Mouse (Mus musculus) spleen, postnatal 14 days (tissue): ENCODE measurements around the gene Napepld.
"Not testable (repeated sequence)": the region's sequence is repeated elsewhere in the genome, so short reads cannot be mapped to it uniquely, and the experiment has no call there.

Experiments
- DNase-seq, 2 experiments: peaks; one replicate each; pipeline ENCODE4 v3.0.0; 2021 to 2022; ENCODE audit warnings: low spot score in 2 of 2

The Napepld gene

DNA sequence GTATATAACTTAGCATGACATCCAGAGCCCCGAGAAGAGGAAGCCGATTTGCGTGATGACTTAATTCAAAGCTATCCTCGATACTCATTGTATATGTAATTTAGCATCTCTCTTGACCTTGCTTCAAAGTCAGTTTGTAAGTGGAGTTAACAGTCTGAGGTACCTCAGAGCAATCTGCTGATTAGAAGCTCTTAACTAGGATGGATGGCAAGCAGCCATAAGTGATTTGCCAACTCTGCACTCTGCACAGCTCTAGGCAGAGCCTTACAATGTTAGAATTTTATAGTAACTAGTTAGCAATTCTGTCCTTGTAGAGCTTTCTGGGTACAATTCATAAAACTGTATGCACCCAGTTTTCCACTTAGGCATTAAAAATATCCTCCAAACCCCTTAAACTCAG, 5.3 kb upstream of the Napepld start:
- no peak for DNase-seq

DNA sequence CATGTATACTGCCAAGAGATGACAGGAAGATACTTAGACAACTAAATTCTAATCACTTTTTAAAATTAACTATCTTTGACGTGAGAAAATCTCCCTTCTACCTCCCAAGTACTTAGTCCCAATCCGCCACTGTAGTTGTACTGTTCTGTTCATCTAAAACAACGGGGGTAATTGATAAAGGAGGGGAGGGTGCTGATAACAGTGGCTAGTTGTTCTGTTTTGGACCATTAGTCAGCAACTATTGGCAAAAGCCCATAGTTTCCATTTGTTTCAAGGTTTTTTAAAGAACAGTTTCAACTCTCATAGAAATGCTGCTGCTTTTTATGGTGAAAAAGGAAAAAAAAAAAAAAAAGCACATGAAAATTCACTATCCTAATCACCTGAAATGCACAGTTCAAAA, 2.5 kb upstream of the Napepld start:
- no peak for DNase-seq

DNA sequence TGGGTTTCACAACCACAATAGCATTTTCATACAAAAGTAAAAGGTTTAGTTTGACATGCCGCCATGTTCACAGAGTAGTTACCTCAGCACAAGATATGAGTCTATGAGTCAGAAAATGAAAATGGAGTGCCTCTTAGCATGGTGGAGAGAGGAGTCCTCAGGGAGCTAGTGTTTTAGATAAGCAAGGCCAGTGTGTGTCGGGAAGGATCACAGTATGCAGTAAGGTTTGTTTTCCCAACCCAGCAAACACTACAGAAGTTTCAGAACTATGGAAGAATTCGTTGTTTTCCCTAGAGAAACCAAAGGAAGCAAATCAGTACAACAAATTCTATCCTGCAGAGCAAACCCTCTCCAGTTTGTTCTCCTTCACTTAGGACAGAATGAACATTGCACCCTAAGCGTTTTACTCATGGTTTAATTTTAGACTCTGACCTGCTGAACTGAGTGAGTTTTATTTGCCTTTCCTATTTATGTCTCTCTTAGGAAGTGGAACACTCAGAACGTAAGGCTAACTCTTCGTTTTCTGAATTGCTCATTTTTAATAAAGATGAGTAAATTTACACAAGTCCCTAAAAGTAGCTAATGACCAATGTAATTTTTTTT, 1.8 kb upstream of the Napepld start:
- no peak for DNase-seq

DNA sequence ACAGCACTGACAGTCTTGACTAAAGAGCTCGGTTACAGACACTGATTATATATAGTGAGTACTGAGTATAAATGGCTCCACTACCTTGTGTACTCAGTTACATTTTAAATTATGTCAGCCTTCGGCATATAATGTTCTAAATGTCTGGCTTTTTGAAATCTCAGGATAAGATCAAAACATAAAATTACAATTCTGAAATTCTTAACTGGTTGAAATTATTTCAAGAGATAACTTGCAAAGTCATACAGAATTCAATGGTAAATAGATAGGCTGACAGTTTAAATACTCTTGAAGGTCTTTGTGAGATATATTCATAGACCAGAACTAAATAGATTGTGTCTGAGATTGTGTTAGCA, 791 bp upstream of the Napepld start:
- no peak for DNase-seq

DNA sequence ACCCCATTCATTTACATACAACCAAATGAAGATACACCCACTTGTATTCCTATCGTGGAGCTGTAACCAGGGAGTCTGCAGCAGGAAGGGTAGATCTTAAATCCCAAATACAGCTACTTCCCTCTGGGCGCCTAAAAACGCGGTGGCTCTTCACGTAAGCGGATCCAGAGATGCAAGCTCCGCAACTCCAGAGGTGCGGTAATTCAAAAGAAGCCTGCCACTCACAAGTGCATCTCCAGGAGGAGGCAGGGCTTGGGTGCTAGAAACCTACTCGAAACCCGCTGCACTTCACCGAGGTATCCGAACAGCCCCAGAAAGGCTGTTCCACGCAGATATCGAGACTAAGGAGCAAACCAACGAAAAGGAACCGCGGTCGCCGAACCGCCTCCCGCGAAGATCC, 262 bp downstream of the Napepld start:
- no peak for DNase-seq

DNA sequence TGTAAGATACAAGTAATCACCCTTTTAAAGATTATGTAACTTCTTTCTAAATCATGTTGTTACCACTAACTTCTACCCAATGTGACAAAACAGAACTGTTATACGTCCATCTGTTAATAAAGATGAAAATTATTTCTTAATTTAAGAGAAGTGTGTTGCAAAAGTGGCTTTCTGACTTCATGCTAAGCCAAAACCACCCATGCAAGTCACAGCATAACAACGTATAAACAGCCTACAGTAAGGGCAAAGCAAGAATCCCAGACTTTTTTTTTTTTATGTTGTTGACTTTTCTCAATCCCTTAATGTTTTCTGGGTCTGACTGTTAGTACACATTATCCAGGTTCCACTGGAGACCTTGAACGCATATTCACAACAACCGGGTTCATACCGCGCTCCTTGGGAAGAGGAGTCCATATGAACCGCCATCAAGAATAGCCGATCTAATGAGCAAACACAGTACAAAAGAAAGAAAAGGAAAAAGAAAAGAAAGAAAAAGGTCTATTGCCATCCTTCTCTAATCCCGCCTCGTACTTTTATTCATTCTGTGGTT, 849 bp downstream of the Napepld start:
- DNase-seq, result no peak

DNA sequence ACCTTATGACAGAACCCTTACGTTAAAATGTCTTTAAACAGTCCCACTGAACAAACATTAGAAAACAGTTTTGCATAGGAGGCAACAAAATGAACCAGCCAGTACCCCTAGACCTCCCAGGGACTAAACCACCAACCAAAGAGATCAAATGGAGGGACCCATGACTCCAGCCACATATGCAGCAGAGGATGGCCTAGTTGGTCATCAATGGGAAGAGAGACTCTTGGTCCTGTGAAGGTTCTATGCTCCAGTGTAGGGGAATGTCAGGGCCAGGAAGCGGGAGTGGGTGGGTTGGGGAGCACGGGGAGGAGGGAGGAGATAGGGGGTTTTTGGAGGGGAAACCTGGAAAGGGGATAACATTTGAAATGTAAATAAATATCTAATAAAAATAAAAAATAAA, 1.6 kb downstream of the Napepld start:
- DNase-seq, result not testable (repeated sequence)

DNA sequence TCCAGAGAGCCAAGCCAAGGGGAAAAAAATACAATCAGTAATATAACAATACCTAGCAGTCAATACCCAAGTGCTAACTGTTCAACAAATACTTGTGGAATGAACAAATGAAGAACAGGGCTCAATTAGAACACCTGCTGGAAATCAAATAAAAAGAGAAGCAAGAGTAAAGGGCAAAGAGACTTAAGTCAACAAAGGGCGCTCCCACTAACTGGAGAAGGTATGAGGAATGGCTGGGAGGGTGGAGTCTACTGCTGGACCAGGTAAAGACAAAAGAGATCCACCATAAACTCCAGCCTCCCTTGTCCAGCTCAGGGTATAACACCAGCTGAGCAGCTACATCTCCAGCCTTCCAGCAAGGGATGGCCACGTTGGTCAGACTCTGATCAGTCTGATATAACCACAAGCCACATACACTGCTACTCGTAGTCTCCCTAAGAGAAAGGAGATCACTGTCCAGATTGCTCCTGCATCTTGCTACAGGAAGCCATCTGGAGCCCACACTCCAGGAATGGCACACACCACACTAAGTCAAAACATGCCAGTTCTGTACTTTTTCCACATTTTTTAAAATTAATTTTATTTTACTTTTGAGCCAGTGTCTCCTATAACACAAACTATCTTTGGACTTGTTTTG, 6.2 kb downstream of the Napepld start:
- DNase-seq, result no peak

DNA sequence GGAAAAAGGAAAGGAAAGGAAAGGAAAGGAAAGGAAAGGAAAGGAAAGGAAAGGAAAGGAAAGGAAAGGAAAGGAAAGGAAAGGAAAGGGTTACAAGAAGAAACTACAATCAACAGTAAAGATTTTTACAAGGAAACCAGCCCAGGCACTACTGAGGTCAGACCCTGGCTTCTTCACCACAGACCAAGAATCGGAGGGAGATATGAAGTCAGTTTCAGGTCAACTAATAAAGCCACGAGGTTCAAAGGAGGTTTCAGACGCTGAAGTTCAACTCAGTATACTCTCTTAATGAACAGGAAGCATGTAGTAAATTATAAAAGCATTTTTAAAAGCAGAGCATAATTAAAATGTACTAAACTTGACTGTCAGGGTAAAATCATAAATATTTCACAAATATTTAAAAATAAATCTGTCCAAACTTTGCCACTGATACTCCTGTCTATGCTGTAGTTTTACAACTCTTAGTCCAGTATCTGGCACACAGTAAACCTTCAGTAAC, 7.8 kb downstream of the Napepld start:
- no peak for DNase-seq

DNA sequence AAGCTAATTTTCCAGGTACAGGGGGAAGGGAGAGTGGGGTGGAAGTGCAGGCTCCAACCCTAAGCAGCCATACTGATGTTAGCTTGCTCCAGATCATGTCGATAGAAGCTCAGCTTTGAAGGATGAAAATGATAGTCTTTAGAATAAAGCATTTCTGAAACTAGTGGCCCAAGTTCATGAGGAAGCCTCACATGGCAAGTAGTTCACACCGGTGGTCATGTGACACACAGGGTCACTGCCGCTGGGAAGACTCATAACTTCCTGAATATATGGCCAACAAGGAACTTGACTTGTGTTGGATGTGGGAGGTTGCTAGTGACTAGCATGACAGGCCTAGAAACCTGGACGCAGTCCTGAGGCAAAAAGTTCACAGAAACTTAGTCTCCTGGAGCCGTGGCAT, 9.0 kb downstream of the Napepld start:
- no peak for DNase-seq

DNA sequence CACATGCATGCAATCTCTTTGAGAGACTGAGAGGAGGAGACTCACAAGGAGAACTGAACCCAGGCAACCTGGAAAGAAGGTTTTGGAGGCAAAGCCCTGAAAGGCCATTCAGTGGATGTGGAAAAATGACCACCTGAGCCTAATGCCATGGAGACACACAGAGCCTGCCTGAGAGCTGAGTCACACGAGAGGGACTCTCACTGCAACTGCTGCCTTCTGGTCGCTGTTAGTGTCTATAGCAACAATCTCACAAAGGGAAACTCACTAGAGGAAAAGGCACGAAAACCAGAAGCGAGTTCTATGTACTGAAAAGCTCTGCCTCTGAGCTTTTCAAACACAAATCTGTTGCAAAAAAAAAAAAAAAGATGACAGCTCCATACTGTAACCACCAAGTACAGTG, 14.2 kb downstream of the Napepld start:
- no peak for DNase-seq

DNA sequence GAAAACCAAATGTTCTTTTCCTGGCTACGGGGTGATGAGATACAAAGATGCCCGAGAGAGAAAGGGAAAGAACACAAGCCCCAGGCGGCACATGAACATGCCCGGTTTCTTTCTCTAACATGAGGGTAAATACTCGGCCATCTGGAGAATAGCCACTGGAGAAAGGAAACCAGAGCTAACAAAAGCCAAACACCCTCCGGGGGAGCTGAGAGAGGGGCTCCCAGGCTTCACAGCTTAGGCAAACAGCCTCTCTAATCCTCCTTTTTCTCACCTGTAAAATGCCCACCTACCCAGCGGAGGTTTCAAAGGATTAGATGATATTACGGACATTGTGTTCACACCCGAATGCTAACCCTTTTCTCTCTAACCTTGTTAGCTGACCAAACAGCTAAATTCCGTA, 16.2 kb downstream of the Napepld start:
- DNase-seq, result no peak

DNA sequence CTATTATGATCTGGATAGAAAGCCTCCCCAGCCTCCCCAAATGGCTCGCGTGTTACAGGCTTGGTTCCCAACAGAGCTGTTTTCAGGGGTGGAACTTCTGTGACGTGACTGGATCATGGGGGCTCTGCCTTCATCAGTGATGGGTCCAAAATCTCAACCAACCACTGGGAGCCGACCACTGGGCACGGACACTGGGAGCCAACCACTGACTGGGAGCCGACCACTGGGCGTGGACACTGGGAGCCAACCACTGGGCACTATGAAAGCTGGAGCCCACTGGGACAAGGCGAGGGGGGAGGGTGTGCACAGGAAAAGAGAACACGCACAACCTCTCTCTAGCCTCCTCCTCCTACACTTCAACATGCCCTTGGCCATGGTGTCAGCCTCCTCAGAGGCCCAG, 17.4 kb downstream of the Napepld start:
- DNase-seq, result no peak

DNA sequence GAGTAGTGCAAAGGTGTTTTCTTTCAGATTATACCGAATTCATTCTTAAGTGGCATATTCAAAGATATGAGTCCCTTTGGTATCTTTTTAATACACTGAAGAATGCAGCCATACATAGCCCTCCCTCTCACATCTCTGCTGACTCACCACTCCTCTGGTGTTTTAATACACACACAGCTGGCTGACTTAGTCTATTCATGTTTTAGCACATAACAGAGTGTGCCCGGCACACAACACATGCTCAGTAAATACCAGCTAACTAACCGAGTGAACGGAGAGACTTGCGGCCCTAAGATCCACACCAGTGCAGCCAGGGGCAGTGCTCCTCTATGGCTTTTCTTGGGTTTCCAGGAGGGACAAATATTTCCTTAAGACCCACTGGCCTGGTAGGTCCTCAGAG, 20.3 kb downstream of the Napepld start:
- no peak for DNase-seq

DNA sequence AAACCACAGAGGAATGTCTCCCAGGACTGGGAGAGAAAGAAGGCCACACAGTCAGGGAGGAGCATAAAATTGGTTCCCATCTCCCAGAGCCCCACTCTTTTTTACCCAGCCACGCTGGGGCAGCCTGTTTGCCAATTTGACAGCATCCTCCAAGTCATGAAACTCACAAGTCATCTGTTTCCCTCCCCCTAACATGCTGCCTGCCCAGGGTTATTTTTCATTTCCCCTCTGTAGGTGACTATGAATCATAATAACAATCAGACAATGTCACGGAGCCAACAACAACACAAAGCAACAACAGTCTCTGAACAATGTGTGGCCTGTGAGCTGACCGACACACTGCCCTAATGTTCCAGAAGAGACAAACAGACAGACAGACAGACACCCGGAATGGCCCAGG, 21.2 kb downstream of the Napepld start:
- no peak for DNase-seq

DNA sequence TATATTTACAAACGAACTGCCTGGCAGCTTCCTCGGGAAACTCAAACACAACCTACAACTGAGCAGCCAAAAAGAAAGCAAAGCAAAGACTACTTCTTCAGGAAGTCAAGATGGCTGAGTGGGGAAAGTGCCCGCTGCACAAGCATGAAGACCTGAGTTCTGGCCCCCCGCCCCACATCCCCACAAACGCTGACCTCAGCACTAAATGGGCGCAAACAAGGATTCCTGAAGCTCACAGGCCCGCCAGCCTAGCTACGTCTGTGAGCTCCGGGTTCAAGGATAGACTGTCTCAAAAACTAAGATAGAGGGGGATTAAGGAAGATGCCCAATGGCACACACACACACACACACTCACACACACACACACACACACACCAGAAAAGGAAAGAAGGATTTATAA, 22.8 kb downstream of the Napepld start:
- DNase-seq, result no peak

DNA sequence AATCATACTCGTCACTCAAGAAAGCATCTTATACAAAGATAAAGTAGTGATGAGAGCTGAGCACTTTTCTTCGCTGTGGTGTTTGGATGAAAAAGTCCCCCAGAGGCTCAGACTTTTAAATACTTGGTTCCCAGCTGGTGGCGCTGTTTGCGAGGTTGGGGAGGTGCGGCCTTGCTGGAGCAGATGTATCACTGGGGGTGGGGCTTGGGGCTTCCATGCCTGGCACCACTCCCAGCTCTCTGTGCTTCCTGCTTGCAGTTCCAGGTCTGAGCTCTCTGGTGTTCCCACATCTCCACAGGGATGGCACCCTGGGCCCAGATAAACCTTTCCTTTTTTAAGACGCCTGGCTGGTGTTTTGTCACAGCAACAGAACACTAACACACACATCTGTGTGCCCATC, 23.3 kb downstream of the Napepld start:
- DNase-seq, result no peak

DNA sequence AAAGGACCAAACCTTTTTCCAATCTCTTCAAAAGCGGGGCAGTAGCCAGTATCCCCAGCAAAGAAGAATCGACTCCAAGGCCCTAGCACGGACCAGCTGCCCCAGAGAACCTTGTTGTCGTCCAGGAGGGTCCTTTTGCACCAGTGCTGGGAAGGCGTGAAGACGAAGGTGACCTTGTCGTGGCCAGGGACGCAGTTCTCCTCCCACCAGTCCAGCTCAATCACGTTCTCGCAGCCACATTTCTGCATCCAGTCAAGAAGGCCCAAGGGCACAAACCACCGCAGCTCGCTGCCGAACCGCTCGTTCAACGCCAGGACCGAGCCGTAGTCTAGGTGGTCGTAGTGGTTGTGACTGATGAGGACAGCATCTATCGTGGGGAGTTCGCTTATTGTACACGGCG, 25.7 kb downstream of the Napepld start:
- DNase-seq, result no peak

DNA sequence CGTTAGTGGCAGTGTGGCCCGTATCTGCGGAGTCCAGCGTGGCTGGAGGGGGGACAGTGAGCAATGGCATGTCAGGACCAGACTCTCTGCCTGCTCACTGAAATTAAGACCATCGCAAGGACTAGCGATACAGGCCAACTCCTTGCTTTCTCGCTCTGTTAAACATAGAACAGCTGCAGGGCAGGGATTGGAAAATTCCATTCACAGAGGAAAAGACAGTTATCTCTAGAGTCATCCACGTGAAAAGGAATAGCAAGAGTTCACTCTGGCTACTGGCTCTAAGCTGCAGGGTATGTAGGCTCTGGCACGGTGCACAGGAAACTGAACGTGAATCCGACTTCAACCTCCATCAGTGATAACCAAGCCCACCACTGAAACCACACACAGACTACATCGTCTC, 26.2 kb downstream of the Napepld start:
- no peak for DNase-seq

DNA sequence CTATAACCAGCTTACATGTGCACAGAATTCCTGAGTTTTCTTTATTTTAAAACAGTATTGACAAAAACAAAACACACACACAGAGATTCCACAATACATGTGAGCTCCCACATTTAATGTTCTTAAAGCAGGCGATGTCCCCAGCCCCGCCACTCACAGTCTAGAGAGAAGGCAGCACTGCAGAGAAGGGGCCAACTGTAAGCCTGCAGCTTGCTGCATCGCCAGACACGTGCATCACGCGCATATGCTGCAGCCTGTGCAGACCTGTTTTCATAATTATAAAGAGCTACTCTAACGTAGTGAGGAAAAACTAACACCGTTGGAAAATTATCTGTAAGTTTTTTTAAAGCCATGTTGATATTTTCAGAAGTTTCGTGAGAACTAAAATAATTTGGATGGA, 27.5 kb downstream of the Napepld start:
- no peak for DNase-seq

DNA sequence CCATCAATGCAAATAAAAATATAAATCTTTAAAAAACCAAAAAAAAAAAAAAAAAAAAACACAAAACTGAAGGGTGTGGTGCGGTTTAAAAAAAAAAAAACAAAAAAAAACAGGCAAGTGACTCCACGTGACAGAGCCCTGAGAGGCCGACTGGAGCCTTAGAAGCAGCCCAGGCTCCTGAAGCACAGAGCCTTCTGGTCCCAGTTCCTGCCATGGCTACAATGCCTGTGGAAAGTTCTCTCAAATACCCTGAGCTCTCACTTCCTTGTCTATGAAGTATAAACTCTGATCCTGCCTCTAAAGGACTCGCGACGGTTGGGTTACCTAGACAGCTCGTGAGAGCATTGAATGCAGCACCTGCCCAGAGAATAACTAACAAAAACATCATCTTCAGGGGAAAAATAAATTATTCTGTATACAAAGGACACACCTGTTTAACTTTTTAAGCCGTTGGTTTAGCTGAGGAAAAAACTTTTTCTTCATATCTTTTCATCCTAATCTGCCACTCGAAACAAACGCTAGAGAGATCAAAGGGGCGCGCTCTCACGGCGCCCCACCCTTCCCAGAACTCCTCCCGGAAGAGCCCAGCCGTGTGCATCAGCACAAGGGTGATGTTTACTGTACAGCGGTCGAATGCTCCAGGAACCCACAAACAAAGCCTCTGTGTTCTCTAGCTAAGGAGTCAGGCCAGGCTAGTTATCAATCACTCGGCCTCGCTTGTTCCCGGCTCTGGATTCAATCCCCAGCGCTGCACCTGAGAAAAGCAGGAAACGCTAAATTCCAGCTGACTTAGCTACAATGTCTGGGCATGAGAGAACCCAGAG, 28.2 kb downstream of the Napepld start:
- DNase-seq, result no peak

DNA sequence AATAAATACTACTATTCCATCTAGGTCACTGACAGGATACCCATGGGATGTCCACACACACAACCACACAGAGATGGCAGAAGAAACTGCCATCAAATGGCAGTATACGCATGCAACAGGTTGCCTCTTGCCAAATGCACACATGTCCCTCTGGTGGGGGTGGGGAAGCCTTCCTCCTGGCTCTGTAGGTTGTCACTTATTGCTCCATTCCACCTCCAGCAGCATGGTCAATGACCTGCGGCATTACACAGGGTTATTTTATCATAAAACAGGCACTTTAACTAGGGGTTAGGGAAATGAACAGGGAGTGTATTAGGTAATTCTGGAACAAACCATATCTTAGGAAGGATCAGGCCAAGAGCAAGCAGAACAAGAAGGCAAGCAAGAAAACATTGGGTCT, 31.9 kb downstream of the Napepld start:
- no peak for DNase-seq
